Comparison of ENCODE assay signal across 15 mouse cellular contexts in genomic region chr16:93912158-93912557, GRCm38 (mm10). TPM values are rescaled to one million over a fixed set of nuclear protein-coding genes. Genes with fewer than 3 reads are reported as not detected.
DNase-seq lines count a peak whose midpoint lies in the region; ATAC-seq and TF ChIP-seq lines count a peak whose summit lies in the region.
"Had no signal": no experiment of that assay in that cellular context is flagged by ENCODE, and none has a peak within 500 bp of the region (broad histone marks: within the 10 kb centered on the region; RNA-seq: fewer than 3 reads in every experiment).

No protein-coding gene starts in this region.

- no peak overlapping the region for H3K9ac ChIP-seq in liver, postnatal 0 days (replicated peaks)
- no peak overlapping the region for H3K9ac ChIP-seq in liver, embryonic 12.5 days
- H3K9ac ChIP-seq: heart, embryonic 13.5 days; hindbrain, embryonic 15.5 days; limb, embryonic 13.5 days had no signal

- peak; percentile 78 for ATAC-seq in liver, postnatal 0 days
- no peak for ATAC-seq in liver, embryonic 12.5 days

- no peak for TF ChIP-seq CTCF in liver, postnatal 0 days (IDR thresholded peaks at IDR 0.05; ENCODE audit: low read depth)

- no peak overlapping the region for H3K4me2 ChIP-seq in liver, postnatal 0 days (ENCODE audit: low read depth, low read length)
- H3K4me2 ChIP-seq in liver, embryonic 12.5 days = no peak overlapping the region
- H3K4me2 ChIP-seq: heart, embryonic 13.5 days; hindbrain, embryonic 15.5 days; limb, embryonic 13.5 days had no signal

- H3K4me3 ChIP-seq in liver, postnatal 0 days (ENCODE audit: low read depth, low read length) = no peak overlapping the region
- H3K4me3 ChIP-seq in liver, embryonic 12.5 days = no peak overlapping the region
- H3K4me3 ChIP-seq: heart, embryonic 13.5 days; hindbrain, embryonic 15.5 days; limb, embryonic 13.5 days had no signal

- H3K4me1 ChIP-seq in liver, postnatal 0 days (ENCODE audit: insufficient read depth) = peaks cover 8% of the 10 kb centered on the region
- H3K4me1 ChIP-seq in liver, embryonic 12.5 days = peaks cover 11% of the 10 kb centered on the region
- H3K4me1 ChIP-seq: hindbrain, embryonic 15.5 days had no signal

- TF ChIP-seq EP300 in liver, postnatal 0 days (IDR thresholded peaks at IDR 0.05; ENCODE audit: low read depth) = no peak

- DNase-seq in liver, postnatal 0 days = peak; percentile 61
- DNase-seq in NIH3T3 (ENCODE audit: low read depth) = peak; percentile 90
- peak; percentile 87 for DNase-seq in kidney, adult 11 months
- DNase-seq in kidney, postnatal 36 days = peak; percentile 84 to 90
- no peak for DNase-seq in right cerebral cortex, postnatal 4 days
- DNase-seq in layer of hippocampus, adult 11-12 months (ENCODE audit: low spot score) = no peak
- DNase-seq: cerebellum, adult 11-12 months; embryo, embryonic 11 days; gastrocnemius, postnatal 25 days; lung, postnatal 4 days; thymus, postnatal 4 days had no signal

- WGBS in liver, postnatal 0 days (ENCODE audit: insufficient replicate concordance) = 51% methylated on average over 5 of the region's 5 CpGs
- 70% methylated on average over 5 of the region's 5 CpGs for WGBS in liver, embryonic 12.5 days (ENCODE audit: insufficient replicate concordance)

- H3K9me3 ChIP-seq in liver, postnatal 0 days (ENCODE audit: low read length) = no peaks in the 10 kb centered on the region
- H3K9me3 ChIP-seq in liver, embryonic 12.5 days (replicated peaks) = no peaks in the 10 kb centered on the region
- H3K9me3 ChIP-seq: heart, embryonic 13.5 days; hindbrain, embryonic 15.5 days; limb, embryonic 13.5 days had no signal

- H3K27me3 ChIP-seq in liver, postnatal 0 days (ENCODE audit: insufficient read depth, low read length) = no peaks in the 10 kb centered on the region
- no peaks in the 10 kb centered on the region for H3K27me3 ChIP-seq in liver, embryonic 12.5 days (replicated peaks)
- H3K27me3 ChIP-seq: heart, embryonic 13.5 days; hindbrain, embryonic 15.5 days; limb, embryonic 13.5 days had no signal

- H3K27ac ChIP-seq in liver, postnatal 0 days (ENCODE audit: low read depth) = 0 out of 2 replicates have a peak overlapping the region, but pooled peaks have one; percentile 22
- H3K27ac ChIP-seq in liver, embryonic 12.5 days = no peak overlapping the region
- H3K27ac ChIP-seq: heart, embryonic 13.5 days; hindbrain, embryonic 15.5 days; limb, embryonic 13.5 days had no signal

- no peaks in the 10 kb centered on the region for H3K36me3 ChIP-seq in liver, postnatal 0 days (replicated peaks; ENCODE audit: insufficient read depth, low read length)
- no peaks in the 10 kb centered on the region for H3K36me3 ChIP-seq in liver, embryonic 12.5 days
- H3K36me3 ChIP-seq: heart, embryonic 13.5 days; hindbrain, embryonic 15.5 days; limb, embryonic 13.5 days had no signal

RNA-seq across cellular contexts. Expression of gene Chaf1b, which starts 28.5 kb away (rescaled TPM):
- polyA plus RNA-seq in liver, postnatal 0 days (2015; fragmentation: Nextera tagmentation; extraction: Ambion mirVana) = 17.2 and 18.9 TPM in 2 replicates
- polyA plus RNA-seq in liver, embryonic 12.5 days (2016; fragmentation: Nextera tagmentation; extraction: Ambion mirVana) = 66.9 and 71.2 TPM in 2 replicates

Comparison
In these comparisons a context has a peak if more than half of its experiments do, and no peak if none do; other contexts are left out.
1. DNase-seq: peak in liver, postnatal 0 days (single experiment), NIH3T3 (single experiment), kidney, adult 11 months (single experiment) and kidney, postnatal 36 days (2 of 2); none in right cerebral cortex, postnatal 4 days (single experiment) and layer of hippocampus, adult 11-12 months (single experiment).